Mouse (Mus musculus): ENCODE measurements around the gene Smg6.

Smg6 gene

GRCm38 (mm10) chr11:74927236-74927725 is 1.7 kb downstream of the Smg6 start:
- DNase-seq (ENCODE audit: extremely low spot score, low read depth, low spot score): no peak

GRCm38 (mm10) chr11:74929111-74929510 is 3.5 kb downstream of the Smg6 start:
- DNase-seq (ENCODE audit: extremely low spot score, low read depth, low spot score): no peak

- DNase-seq (ENCODE audit: extremely low spot score, low read depth, low spot score): no peak
Observed at GRCm38 (mm10) chr11:74930391-74930790, 4.8 kb downstream of the Smg6 start.

- peak; percentile 46 for DNase-seq (ENCODE audit: extremely low spot score, low read depth, low spot score)
Observed at GRCm38 (mm10) chr11:74946348-74946747, 20.7 kb downstream of the Smg6 start.

GRCm38 (mm10) chr11:74954901-74955300 is 29.3 kb downstream of the Smg6 start:
- DNase-seq (ENCODE audit: extremely low spot score, low read depth, low spot score): no peak

GRCm38 (mm10) chr11:74956006-74956405 is 30.4 kb downstream of the Smg6 start:
- no peak for DNase-seq (ENCODE audit: extremely low spot score, low read depth, low spot score)

- no peak for DNase-seq (ENCODE audit: extremely low spot score, low read depth, low spot score)
Observed at GRCm38 (mm10) chr11:74957600-74957999, 32.0 kb downstream of the Smg6 start.

GRCm38 (mm10) chr11:74959501-74959900 is 33.9 kb downstream of the Smg6 start:
- no peak for DNase-seq (ENCODE audit: extremely low spot score, low read depth, low spot score)

GRCm38 (mm10) chr11:74960031-74960551 is 34.5 kb downstream of the Smg6 start:
- no peak for DNase-seq (ENCODE audit: extremely low spot score, low read depth, low spot score)

GRCm38 (mm10) chr11:74961953-74962352 is 36.3 kb downstream of the Smg6 start:
- no peak for DNase-seq (ENCODE audit: extremely low spot score, low read depth, low spot score)

- DNase-seq (ENCODE audit: extremely low spot score, low read depth, low spot score): no peak
Observed at GRCm38 (mm10) chr11:74962846-74963407, 37.3 kb downstream of the Smg6 start.

- no peak for DNase-seq (ENCODE audit: extremely low spot score, low read depth, low spot score)
Observed at GRCm38 (mm10) chr11:74965516-74965915, 39.9 kb downstream of the Smg6 start.

GRCm38 (mm10) chr11:74973290-74974157 is 47.9 kb downstream of the Smg6 start:
- no peak for DNase-seq (ENCODE audit: extremely low spot score, low read depth, low spot score)

- no peak for DNase-seq (ENCODE audit: extremely low spot score, low read depth, low spot score)
Observed at GRCm38 (mm10) chr11:74974615-74975014, 49.0 kb downstream of the Smg6 start.

- no peak for DNase-seq (ENCODE audit: extremely low spot score, low read depth, low spot score)
Observed at GRCm38 (mm10) chr11:74976835-74977687, 51.4 kb downstream of the Smg6 start.

- peak; percentile 47 for DNase-seq (ENCODE audit: extremely low spot score, low read depth, low spot score)
Observed at GRCm38 (mm10) chr11:74981464-74981863, 55.8 kb downstream of the Smg6 start.

- DNase-seq (ENCODE audit: extremely low spot score, low read depth, low spot score): no peak
Observed at GRCm38 (mm10) chr11:74982241-74982640, 56.6 kb downstream of the Smg6 start.

GRCm38 (mm10) chr11:74988162-74988561 is 62.5 kb downstream of the Smg6 start:
- no peak for DNase-seq (ENCODE audit: extremely low spot score, low read depth, low spot score)

GRCm38 (mm10) chr11:74989047-74989446 is 63.4 kb downstream of the Smg6 start:
- no peak for DNase-seq (ENCODE audit: extremely low spot score, low read depth, low spot score)

GRCm38 (mm10) chr11:74990501-74990900 is 64.9 kb downstream of the Smg6 start:
- DNase-seq (ENCODE audit: extremely low spot score, low read depth, low spot score): no peak

- no peak for DNase-seq (ENCODE audit: extremely low spot score, low read depth, low spot score)
Observed at GRCm38 (mm10) chr11:74991290-74991689, 65.7 kb downstream of the Smg6 start.

All from hindlimb bud, embryonic 11.5 days (tissue).